Mouse (Mus musculus) thymus, adult 2 months (tissue): Measurements from ENCODE around the gene Lrwd1. TPM values are rescaled to one million over a fixed set of nuclear protein-coding genes. Genes with fewer than 3 reads are reported as not detected.
"Not testable (repeated sequence)": the region's sequence is repeated elsewhere in the genome, so short reads cannot be mapped to it uniquely, and the experiment has no call there.

Source experiments
- DNase-seq: peaks from one replicate; pipeline ENCODE4 v3.0.0; 2021
- H3K27ac ChIP-seq: fragments of 200-500 bp; 2 replicates; pipeline ENCODE4 v1.5.1; 2012; ENCODE audit warnings: low read length, control low read depth; ENCODE audit not compliant: control insufficient read depth, insufficient read depth
- H3K27me3 ChIP-seq: fragments of 200-500 bp; 2 replicates; pipeline ENCODE4 v1.6.1; 2012; ENCODE audit warnings: mild to moderate bottlenecking, low read length, moderate library complexity, mixed read lengths; ENCODE audit not compliant: control insufficient read depth, insufficient read depth
- H3K36me3 ChIP-seq: fragments of 200-500 bp; 2 replicates; pipeline ENCODE4 v1.6.1; 2012; ENCODE audit warnings: mild to moderate bottlenecking, low read length, moderate library complexity; ENCODE audit not compliant: control insufficient read depth, insufficient read depth
- H3K4me1 ChIP-seq: fragments of 200-500 bp; replicated peaks from 2 replicates; pipeline ENCODE4 v1.6.1; 2012; ENCODE audit warnings: low read length; ENCODE audit not compliant: control insufficient read depth, insufficient read depth
- H3K4me3 ChIP-seq: fragments of 200-500 bp; 2 replicates; pipeline ENCODE4 v1.5.1; 2012; ENCODE audit warnings: mild to moderate bottlenecking, low read length, control low read depth, moderate library complexity; ENCODE audit not compliant: control insufficient read depth, insufficient read depth
- CTCF ChIP-seq: fragments of 200-500 bp; IDR thresholded peaks from 2 replicates; pipeline ENCODE4 v1.5.1; 2012; ENCODE audit warnings: mild to moderate bottlenecking, control low read depth, low read length, moderate library complexity, borderline replicate concordance; ENCODE audit not compliant: control insufficient read depth, poor library complexity, insufficient read depth; ENCODE audit errors: extremely low read depth
- POLR2A ChIP-seq: fragments of 200-500 bp; IDR thresholded peaks from 2 replicates; pipeline ENCODE4 v1.6.1; 2012; ENCODE audit warnings: mild to moderate bottlenecking, low read length, control low read depth, moderate library complexity; ENCODE audit not compliant: control insufficient read depth, poor library complexity, insufficient read depth; ENCODE audit errors: extremely low read depth
- WGBS: fragments of 180-500 bp; shearing (Covaris S2); methylation state at CpG from one replicate; pipeline ENCODE4 v1.1.7; 2018; 5-methylcytosine and 5-hydroxymethylcytosine counted together
- polyA plus RNA-seq: library from polyadenylated mRNA; depleted of rRNA; stranded (reverse); fragments of >200 nt; gene quantifications from 2 replicates; pipeline ENCODE4 v1.2.3, GENCODE M21; 2012

The Lrwd1 gene
- polyA plus RNA-seq, 1 experiment: 136 TPM

DNA sequence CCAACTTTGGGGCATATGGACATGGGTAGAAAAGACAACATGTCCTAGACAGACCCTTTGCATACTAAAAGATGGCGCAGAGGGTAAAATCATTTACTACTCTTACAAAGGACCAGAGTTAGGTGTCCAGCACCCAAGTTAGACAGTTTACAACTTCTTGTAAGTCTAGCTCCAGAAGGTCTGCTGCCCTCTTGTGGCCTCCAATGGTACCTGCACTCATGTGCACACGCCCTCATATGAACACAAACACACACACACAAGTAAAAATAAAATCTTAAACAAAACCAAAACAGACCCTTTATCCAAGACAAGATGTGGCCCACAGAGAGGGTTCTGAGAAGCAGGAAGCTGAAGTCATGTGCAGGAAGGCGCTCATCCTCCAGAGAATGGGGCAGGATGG, 32.2 kb upstream of the Lrwd1 start:
- WGBS: 98% methylated on average over 3 of the region's 3 CpGs
- no peak for DNase-seq
- Histone ChIP-seq H3K4me3 (no peak overlapping the region), H3K4me1 (peaks cover 30% of the 10 kb centered on the region), H3K27me3 (no peaks in the 10 kb centered on the region), H3K36me3 (peaks cover 23% of the 10 kb centered on the region), H3K27ac (no peak overlapping the region)
- no peak for TF ChIP-seq CTCF
- no peak for TF ChIP-seq POLR2A

- Histone ChIP-seq H3K4me3 (no peak overlapping the region), H3K4me1 (peaks cover 23% of the 10 kb centered on the region), H3K27me3 (no peaks in the 10 kb centered on the region), H3K36me3 (peaks cover 28% of the 10 kb centered on the region), H3K27ac (no peak overlapping the region)
- WGBS: 95% methylated on average over 4 of the region's 4 CpGs
- no peak for DNase-seq
- TF ChIP-seq CTCF: no peak
- TF ChIP-seq POLR2A: no peak
Measured at GRCm38 (mm10) chr5:136167296-136167695, 31.4 kb upstream of the Lrwd1 start.

DNA sequence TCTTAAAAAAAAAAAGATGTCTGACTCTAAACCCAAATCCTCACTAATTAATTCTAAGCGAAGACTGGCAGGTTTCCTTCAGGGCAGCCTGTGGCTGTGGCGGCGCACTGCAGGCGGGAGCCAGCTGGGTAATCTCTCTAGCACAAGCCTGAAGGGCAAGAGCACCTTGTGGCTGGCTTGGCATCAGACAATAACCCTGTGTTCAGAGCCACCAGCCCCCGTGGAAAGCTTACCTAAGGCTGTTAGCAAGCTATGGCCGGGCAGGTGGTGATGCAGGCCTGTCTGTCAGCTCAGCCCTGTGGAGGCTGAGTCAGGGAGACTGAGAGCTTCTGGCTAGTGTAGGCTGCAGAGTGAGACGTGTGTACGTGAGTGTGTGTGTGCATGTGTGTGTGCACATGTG, 29.4 kb upstream of the Lrwd1 start:
- Histone ChIP-seq H3K27me3 (no peaks in the 10 kb centered on the region), H3K4me3 (no peak overlapping the region), H3K36me3 (peaks cover 40% of the 10 kb centered on the region), H3K4me1 (peaks cover 12% of the 10 kb centered on the region), H3K27ac (no peak overlapping the region)
- WGBS: 89% methylated on average over 8 of the region's 8 CpGs
- DNase-seq: no peak
- TF ChIP-seq CTCF (no peak), POLR2A (no peak)

GRCm38 (mm10) chr5:136163807-136164474, 28.1 kb upstream of the Lrwd1 start:
- Histone ChIP-seq H3K4me3 (no peak overlapping the region), H3K27ac (no peak overlapping the region), H3K27me3 (no peaks in the 10 kb centered on the region), H3K36me3 (peaks cover 43% of the 10 kb centered on the region), H3K4me1 (peaks cover 6% of the 10 kb centered on the region; the same call in 1 of the 2 replicates)
- 97% methylated on average over 11 of the region's 11 CpGs for WGBS
- no peak for DNase-seq
- TF ChIP-seq POLR2A (no peak), CTCF (no peak)

DNA sequence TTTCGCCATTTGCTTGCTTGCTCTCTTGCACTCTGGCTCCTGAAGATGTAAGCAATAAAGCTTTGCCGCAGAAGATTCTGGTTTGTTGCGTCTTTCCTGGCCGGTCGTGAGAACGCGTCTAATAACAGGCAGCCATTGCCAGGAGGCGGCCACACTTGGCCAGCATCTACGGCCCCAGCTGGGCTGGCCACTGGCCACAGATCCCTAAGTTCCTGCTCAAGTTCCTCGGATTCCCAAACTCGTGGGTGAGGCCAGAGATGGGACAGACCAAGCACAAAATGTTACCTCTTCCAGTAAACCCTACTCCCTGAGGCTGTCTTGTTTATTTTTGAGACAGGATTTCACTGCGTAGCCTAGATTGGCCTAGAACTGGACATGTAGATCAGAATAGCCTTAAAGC, 24.2 kb upstream of the Lrwd1 start:
- DNase-seq, H3K4me3 ChIP-seq, H3K27me3 ChIP-seq, H3K27ac ChIP-seq, H3K4me1 ChIP-seq: not testable (repeated sequence)
- H3K36me3 ChIP-seq: peaks cover 24% of the 10 kb centered on the region
- WGBS: 98% methylated on average over 11 of the region's 12 CpGs

DNA sequence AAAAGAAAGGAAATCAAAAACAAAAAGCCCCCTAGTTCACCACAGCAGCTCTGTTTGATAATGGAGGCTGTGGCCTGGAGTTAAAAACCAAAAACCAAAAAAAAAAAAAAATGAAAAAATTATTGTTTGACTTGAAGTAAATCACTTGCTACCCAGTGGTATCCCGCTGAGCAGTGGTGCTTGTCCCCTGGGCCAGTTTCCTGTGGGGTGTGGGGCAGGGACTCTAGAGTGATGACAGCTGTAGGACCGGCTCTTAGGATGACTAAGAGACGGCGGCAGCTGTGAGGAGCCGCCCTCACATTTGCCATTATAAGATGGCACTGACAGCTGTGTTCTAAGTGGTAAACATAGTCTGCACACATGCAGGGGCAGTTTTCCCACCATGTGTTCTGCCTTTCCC, 19.5 kb upstream of the Lrwd1 start:
- Histone ChIP-seq H3K27ac (no peak overlapping the region), H3K36me3 (peaks cover 5% of the 10 kb centered on the region), H3K4me3 (no peak overlapping the region), H3K4me1 (peaks cover 3% of the 10 kb centered on the region; the same call in 1 of the 2 replicates), H3K27me3 (no peaks in the 10 kb centered on the region)
- 57% methylated on average over 5 of the region's 5 CpGs for WGBS
- DNase-seq: no peak
- TF ChIP-seq CTCF: no peak
- TF ChIP-seq POLR2A: no peak

- TF ChIP-seq CTCF (no peak), POLR2A (no peak)
- WGBS: 90% methylated on average over 8 of the region's 8 CpGs
- H3K27me3 ChIP-seq: no peaks in the 10 kb centered on the region
- H3K27ac ChIP-seq: no peak overlapping the region
- H3K36me3 ChIP-seq: no peaks in the 10 kb centered on the region
- no peak for DNase-seq
- H3K4me3 ChIP-seq: no peak overlapping the region
- peaks cover 28% of the 10 kb centered on the region for H3K4me1 ChIP-seq
Measured at GRCm38 (mm10) chr5:136152365-136152764, 16.5 kb upstream of the Lrwd1 start.

DNA sequence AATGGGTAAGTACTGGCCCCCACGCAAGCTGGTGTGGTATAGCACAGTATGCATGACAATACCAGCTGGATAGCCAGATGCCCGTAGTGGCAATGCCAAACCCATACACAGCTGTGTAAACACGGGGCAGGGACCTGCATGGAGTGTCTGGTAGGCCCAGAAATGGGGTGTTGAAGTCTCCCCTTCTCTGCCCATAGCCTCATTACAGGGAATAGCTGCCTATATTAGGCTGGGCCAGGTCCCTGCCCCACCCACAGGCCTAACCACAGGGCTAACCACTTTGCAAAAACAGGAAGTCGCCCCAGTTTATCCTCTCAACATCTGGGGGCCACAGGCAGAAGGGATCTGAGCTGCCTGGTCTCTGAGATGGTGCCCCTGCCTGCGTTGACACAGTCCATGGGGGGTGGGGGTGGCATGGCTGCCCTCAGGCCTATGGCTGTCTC, 13.3 kb upstream of the Lrwd1 start:
- not testable (repeated sequence) for H3K36me3 ChIP-seq, H3K4me3 ChIP-seq, H3K27me3 ChIP-seq
- H3K27ac ChIP-seq: peak overlapping the region; percentile 76
- H3K4me1 ChIP-seq: peaks cover 47% of the 10 kb centered on the region
- 2% methylated on average over 5 of the region's 5 CpGs for WGBS
- peak; percentile 61 for DNase-seq
